Mouse (Mus musculus) testis, postnatal 14 days (tissue): ENCODE data around the gene Spata31d1a.

Experiments
- DNase-seq: peaks from one replicate; pipeline ENCODE4 v3.0.0; 2021; ENCODE audit warnings: low spot score

The Spata31d1a gene

DNA sequence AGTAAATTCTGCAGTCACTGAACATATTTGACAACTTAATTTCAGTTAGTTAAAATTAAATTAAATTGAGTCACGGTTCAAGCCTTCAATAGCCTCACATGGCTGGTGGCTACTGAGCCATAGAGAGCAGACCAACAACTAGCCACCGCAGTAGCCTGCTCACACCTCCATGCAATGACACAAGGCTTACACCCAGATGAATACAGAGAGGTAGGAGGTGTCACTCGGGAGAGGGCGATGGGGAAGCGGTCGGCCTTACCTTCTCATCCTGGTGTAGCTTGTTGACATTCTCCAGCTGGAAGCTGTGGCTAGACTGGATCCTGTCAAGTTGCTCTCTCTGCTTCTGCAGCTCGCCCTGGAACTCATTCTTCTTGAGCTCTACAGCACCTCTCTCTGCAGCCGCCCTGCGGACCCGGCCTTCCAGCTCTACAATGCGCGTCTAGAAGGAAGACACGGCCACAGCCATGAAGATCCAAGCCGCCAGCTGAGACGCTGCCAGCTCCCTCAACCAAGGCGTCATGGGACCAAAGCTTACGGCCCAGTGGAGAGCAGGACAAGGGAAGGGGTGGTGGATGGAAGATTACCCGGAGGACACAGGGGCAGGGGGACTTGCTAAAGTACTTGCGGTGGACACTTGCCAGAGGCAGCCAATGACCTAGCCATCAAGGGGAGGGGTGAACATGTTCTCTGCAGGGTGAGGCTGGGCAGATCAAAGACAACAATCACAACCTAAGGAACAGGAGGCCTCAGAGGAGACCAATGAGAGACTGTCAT lies 46.0 kb downstream of the Spata31d1a start:
- DNase-seq = no peak

DNA sequence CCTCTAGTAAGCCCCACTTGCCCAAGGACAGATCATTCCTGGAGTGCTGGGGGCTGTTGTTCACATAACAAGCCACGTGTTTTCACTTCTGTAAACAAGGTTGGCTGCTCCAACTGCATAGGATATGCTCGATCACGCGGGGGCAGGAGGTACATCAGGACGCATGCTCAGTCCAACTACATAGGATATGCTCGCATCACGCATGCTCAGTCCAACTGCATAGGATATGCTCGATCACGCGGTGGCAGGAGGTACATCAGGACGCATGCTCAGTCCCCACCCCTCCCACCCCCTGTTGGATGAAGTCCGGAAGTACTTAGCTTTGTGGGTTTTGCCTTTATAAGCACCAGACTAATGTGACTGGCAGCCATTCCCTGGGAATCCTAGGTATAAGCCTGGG lies 48.2 kb downstream of the Spata31d1a start:
- no peak for DNase-seq

DNA sequence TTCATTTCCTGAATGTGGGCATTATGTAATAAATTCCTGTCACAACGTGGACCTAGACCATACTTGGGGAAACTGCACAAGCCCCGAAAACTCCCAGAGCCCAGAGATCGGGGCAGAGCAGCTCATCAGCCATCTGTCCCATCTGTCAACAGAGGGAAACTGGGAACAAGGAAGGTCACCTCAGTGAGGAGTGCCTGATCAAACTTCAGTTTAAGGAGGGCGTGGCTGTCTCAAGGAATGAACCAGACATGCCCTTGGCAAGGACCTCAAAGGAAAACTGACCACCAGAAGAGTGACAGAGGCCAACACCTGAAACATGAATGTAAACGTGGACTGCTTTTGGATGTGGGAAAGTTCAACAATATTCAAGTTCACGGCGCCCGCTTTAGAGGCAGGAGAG lies 48.7 kb downstream of the Spata31d1a start:
- DNase-seq = no peak

DNA sequence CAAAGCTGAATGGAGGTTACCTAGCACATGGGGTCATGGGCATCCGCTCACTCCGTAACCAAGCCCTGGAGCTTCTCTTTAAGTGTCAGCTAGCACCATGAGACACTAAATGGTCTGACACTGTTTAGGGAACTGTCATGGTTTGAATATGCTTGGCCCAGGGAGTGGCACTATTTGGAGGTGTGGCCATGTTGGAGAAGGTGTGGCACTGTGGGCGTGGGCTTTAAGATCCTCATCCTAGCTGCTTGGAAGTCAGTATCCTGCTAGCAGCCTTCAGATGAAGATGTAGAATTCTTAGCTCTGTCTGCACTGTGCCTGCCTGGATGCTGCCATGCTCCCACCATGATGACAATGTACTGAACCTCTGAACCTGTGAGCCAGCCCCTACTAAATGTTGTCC lies 49.8 kb downstream of the Spata31d1a start:
- no peak for DNase-seq

DNA sequence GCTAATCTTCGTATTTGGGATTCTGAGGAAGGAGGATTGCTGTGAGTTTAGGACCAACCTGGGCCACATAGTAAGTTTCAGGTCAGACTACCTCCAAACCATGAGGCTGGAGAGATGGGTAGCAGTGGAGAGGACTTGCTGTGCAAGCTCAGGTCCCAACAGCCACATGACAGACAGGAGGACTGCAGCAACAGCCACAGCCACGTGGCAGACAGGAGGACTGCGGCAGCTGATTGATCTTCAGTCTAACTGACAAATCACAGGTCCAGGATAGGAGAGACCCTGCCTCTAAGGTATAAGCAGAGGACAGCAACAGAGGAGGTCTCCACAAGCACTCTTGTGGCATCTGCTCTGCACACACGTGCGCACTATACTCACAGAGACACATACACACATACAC lies 52.3 kb downstream of the Spata31d1a start:
- DNase-seq = no peak

DNA sequence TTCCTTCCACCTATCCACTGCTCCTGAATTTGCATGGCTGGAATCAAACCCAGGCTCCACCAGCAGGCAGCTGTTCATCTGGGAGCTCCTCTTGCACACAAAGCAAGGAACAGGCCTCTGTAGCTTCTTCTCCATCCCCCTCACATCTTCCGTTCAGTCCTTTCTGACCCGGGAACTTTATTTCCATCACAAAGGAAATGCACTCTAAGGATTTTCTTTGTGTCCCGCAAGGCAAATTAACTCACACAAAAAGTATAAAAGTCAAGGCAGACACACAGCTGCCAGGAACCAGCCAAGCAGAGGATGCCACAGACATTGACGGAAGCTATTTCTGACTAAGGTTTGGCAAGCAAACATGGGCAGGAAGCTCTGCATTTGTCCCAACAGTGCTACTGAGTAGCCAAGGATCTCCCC lies 53.1 kb downstream of the Spata31d1a start:
- DNase-seq = no peak

DNA sequence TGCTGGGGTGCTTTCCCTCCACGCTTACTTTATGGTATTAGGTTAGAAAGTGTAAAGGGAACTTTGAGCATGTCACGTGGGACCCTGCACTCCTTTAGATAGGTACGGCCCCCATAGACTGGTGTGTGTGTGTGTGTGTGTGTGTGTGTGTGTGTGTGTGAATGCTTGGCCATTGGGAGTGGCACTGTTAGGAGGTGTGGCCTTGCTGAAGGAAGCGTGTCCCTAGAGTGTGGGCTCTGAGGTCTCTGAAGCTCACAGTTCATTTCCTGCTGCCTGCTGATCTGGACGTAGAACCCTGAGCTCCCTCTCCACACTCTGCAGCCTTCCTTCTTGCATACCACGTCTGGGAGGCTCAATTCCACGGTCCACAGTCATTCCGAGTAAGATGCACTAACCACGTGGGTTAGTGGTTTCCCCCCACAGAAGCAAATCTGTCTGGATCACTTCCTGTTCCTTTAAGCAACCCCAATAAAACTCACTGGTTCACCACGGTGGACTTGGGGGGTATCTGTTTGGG lies 53.8 kb downstream of the Spata31d1a start:
- DNase-seq = no peak

DNA sequence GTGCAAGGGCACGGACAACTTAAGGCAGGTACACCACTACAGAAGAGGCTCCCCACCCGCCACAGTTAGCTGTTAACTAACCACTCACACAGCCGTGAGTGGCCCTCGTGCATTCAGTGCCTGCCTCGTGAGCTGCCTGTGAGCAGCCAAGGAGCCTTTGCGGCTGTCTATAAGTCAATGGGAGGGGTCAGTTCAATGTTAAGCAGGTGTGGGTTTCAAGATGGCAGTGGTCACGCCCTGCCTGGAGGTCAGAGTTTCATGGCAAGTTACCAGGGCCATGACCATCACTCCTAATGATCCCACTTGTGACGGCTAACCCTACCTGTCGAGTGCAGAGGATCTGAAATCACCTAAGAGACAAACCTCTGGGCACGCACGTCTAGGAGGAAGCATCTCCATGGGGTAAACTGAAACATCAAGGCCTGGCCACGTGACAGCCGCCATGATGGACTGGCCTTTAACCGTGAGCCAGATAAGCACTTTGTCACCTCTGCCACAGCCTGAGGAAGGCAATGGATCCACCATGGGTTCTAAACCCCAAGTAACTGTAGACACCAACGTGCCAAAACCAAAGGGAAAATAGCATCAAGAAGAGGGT lies 54.3 kb downstream of the Spata31d1a start:
- no peak for DNase-seq

DNA sequence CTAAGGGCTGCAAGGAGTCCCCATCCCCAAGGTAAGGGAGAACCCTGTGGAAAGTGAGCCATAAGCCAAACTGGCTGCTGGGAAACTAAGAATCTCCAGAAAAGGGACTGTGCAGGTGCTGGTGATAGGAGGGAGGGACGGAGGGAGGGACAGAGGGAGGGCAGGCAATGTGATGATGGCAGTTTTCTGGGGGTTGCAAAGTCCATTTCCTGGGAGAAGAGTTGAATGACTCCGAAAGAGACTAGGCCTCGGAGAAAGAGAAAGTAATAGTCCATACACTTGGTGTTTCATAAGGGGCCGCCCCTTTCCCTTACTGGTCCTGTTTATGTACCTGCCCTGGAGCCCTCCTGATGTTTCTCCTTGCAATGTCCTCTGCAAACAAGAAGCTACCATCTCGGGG lies 55.7 kb downstream of the Spata31d1a start:
- DNase-seq = no peak

DNA sequence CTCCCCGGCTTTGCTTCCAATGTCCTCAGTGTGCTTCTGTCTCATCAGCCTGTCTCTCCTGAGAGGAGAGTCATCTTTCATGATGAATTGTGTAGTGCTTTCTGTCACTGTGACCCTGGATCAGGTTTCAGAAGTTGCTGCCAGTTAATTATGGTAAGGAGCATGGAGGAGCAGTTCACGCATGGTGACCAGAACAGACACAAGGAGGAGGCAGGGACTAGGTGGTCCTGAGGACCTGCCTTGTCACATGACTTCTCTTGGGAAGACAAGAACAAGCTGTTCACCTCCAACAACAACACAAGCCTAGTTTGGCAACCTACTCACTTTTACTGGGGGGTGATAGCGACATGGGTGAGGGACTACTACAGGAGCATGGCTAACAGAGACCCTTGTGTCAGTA lies 57.0 kb downstream of the Spata31d1a start:
- DNase-seq = no peak

DNA sequence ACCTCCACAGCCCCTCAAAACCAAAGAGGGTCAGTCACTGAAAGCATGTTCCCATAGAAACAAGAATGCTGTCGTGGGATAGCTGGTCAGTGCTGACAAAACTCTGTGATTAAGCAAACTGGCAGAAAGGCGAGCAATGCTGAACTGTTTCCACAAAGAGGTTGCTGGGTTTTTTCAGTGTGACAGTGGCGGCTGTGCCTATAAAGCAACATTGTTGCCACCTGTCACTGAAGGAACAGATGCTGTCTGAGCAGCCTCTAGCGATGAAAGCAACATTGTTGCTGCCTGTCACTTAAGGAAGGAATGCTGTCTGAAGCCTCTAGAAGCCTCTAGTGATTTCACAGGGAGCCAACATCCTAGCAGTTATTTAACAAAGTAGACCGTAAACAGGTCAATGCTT lies 57.5 kb downstream of the Spata31d1a start:
- DNase-seq = peak; percentile 65
